Mouse (Mus musculus) liver, embryonic 14.5 days (tissue): ENCODE data around the gene Manba.
A peak's percentile ranks its signal among the peaks of the same experiment; 100 is the strongest.

ENCODE experiments used
- CTCF ChIP-seq: IDR thresholded peaks from 2 replicates; pipeline ENCODE4 v1.5.1; 2016; ENCODE audit warnings: antibody characterized with exemption, low read depth, control low read depth
- EP300 ChIP-seq: IDR thresholded peaks from 2 replicates; pipeline ENCODE4 v1.6.1; 2016; ENCODE audit warnings: antibody characterized with exemption, low read depth

- TF ChIP-seq CTCF (peak; percentile 34), EP300 (no peak)
These were observed 48.7 kb downstream of the Manba start for GRCm38 (mm10) chr3:135534103-135534502.
